Mouse (Mus musculus) hindbrain, embryonic 13.5 days (tissue): ENCODE results near the gene Usb1. TPM values are rescaled to one million over a fixed set of nuclear protein-coding genes. Genes with fewer than 3 reads are reported as not detected.

Experiments used
- ATAC-seq: fragments of 200-750 bp; cut with Nextera tagmentation; 2 replicates; pipeline ENCODE4 v1.8.0; 2017; ENCODE audit warnings: moderate TSS enrichment; ENCODE audit not compliant: low FRiP score
- H3K27ac ChIP-seq: fragments of 300-500 bp; sonication (generic); 2 replicates; pipeline ENCODE4 v1.5.1; 2015; ENCODE audit warnings: inconsistent platforms, mild to moderate bottlenecking, moderate library complexity
- H3K27me3 ChIP-seq: fragments of 300-500 bp; sonication (generic); 2 replicates; pipeline ENCODE4 v1.6.1; 2015; ENCODE audit warnings: mild to moderate bottlenecking, inconsistent platforms
- H3K36me3 ChIP-seq: fragments of 300-500 bp; sonication (generic); 2 replicates; pipeline ENCODE4 v1.6.1; 2015; ENCODE audit warnings: mild to moderate bottlenecking, inconsistent platforms
- H3K4me1 ChIP-seq: fragments of 300-500 bp; sonication (generic); replicated peaks from 2 replicates; pipeline ENCODE4 v1.6.1; 2015; ENCODE audit warnings: inconsistent platforms
- H3K4me2 ChIP-seq: fragments of 300-500 bp; sonication (generic); 2 replicates; pipeline ENCODE4 v1.6.1; 2015; ENCODE audit warnings: inconsistent platforms, mild to moderate bottlenecking, moderate library complexity
- H3K4me3 ChIP-seq: fragments of 300-500 bp; sonication (generic); 2 replicates; pipeline ENCODE4 v1.5.1; 2015; ENCODE audit warnings: mild to moderate bottlenecking, inconsistent platforms
- H3K9ac ChIP-seq: fragments of 300-500 bp; sonication (generic); 2 replicates; pipeline ENCODE4 v1.6.1; 2015; ENCODE audit warnings: mild to moderate bottlenecking, inconsistent platforms
- H3K9me3 ChIP-seq: fragments of 300-500 bp; sonication (generic); 2 replicates; pipeline ENCODE4 v1.6.1; 2016; ENCODE audit warnings: inconsistent platforms
- WGBS: fragments of 180-500 bp; shearing (Covaris S2); methylation state at CpG from one replicate; pipeline ENCODE4 v1.1.7; 2015; 5-methylcytosine and 5-hydroxymethylcytosine counted together
- polyA plus RNA-seq: library from polyadenylated mRNA; unstranded; fragments of >200 nt; fragmentation: Nextera tagmentation; extraction: Ambion mirVana; gene quantifications from 2 replicates; pipeline ENCODE4 v1.2.1, GENCODE M21; 2015

Usb1 gene
- polyA plus RNA-seq, 1 experiment from 2014 or later = 35.1 TPM

GRCm38 (mm10) chr8:95320224-95321139, 11.6 kb upstream of the Usb1 start:
- WGBS = 3% methylated on average over 41 of the region's 41 CpGs

GRCm38 (mm10) chr8:95323201-95323600, 8.9 kb upstream of the Usb1 start:
- no peak for ATAC-seq
- peaks cover 18% of the 10 kb centered on the region for H3K27me3 ChIP-seq
- H3K4me3 ChIP-seq = no peak overlapping the region
- H3K4me2 ChIP-seq = no peak overlapping the region
- no peak overlapping the region for H3K27ac ChIP-seq
- 86% methylated on average over 3 of the region's 3 CpGs for WGBS
- H3K9ac ChIP-seq = no peak overlapping the region
- H3K4me1 ChIP-seq = peaks cover 53% of the 10 kb centered on the region
- H3K36me3 ChIP-seq = peaks cover 47% of the 10 kb centered on the region
- H3K9me3 ChIP-seq = no peaks in the 10 kb centered on the region

More at GRCm38 (mm10) chr8:95320224-95321139, 11.6 kb upstream of the Usb1 start:
- Histone ChIP-seq H3K4me2 (peak overlapping the region; percentile 76), H3K9ac (peak overlapping the region; percentile 68), H3K36me3 (peaks cover 20% of the 10 kb centered on the region), H3K27ac (no peak overlapping the region), H3K4me3 (peak overlapping the region; percentile 41), H3K9me3 (no peaks in the 10 kb centered on the region), H3K27me3 (peaks cover 18% of the 10 kb centered on the region), H3K4me1 (peaks cover 28% of the 10 kb centered on the region)
- ATAC-seq = peak; percentile 72

- ATAC-seq = no peak
- H3K9ac ChIP-seq = no peak overlapping the region
- H3K4me2 ChIP-seq = no peak overlapping the region
- 0 out of 2 replicates have a peak overlapping the region, but pooled peaks have one; percentile 42 for H3K27ac ChIP-seq
- peaks cover 13% of the 10 kb centered on the region for H3K27me3 ChIP-seq
- H3K4me3 ChIP-seq = no peak overlapping the region
- H3K9me3 ChIP-seq = no peaks in the 10 kb centered on the region
- H3K36me3 ChIP-seq = peaks cover 62% of the 10 kb centered on the region
- H3K4me1 ChIP-seq = peaks cover 63% of the 10 kb centered on the region
- WGBS = 33% methylated on average over 5 of the region's 5 CpGs
These were observed 7.4 kb upstream of the Usb1 start for GRCm38 (mm10) chr8:95324646-95325045.

- Histone ChIP-seq H3K36me3 (peaks cover 64% of the 10 kb centered on the region), H3K9me3 (no peaks in the 10 kb centered on the region), H3K9ac (peak overlapping the region; percentile 20; the same call in 1 of the 2 replicates), H3K27ac (no peak overlapping the region; the same call in 1 of the 2 replicates), H3K4me1 (peaks cover 61% of the 10 kb centered on the region), H3K4me3 (no peak overlapping the region), H3K4me2 (no peak overlapping the region), H3K27me3 (no peaks in the 10 kb centered on the region)
- 94% methylated on average over 5 of the region's 5 CpGs for WGBS
- no peak for ATAC-seq
These were observed 5.3 kb upstream of the Usb1 start for GRCm38 (mm10) chr8:95326822-95327221.

GRCm38 (mm10) chr8:95327866-95328465, 4.1 kb upstream of the Usb1 start:
- H3K4me3 ChIP-seq = no peak overlapping the region
- ATAC-seq = no peak
- peaks cover 67% of the 10 kb centered on the region for H3K4me1 ChIP-seq
- H3K9me3 ChIP-seq = no peaks in the 10 kb centered on the region
- no peaks in the 10 kb centered on the region for H3K27me3 ChIP-seq
- 87% methylated on average over 45 of the region's 46 CpGs for WGBS
- 0 out of 2 replicates have a peak overlapping the region, but pooled peaks have one; percentile 8 for H3K9ac ChIP-seq
- peaks cover 64% of the 10 kb centered on the region for H3K36me3 ChIP-seq
- no peak overlapping the region for H3K27ac ChIP-seq
- no peak overlapping the region for H3K4me2 ChIP-seq

- Histone ChIP-seq H3K9ac (peak overlapping the region; percentile 99), H3K4me3 (peak overlapping the region; percentile 85), H3K27me3 (no peaks in the 10 kb centered on the region), H3K27ac (peak overlapping the region; percentile 97; the same call in 1 of the 2 replicates), H3K4me2 (peak overlapping the region; percentile 74), H3K4me1 (peaks cover 60% of the 10 kb centered on the region), H3K36me3 (peaks cover 53% of the 10 kb centered on the region), H3K9me3 (no peaks in the 10 kb centered on the region)
- ATAC-seq = no peak
- 86% methylated on average over 1 of the region's 1 CpGs for WGBS
These were observed 1.7 kb upstream of the Usb1 start for GRCm38 (mm10) chr8:95330367-95330766.

GRCm38 (mm10) chr8:95331156-95331719, 846 bp upstream of the Usb1 start:
- Histone ChIP-seq H3K9ac (peak overlapping the region; percentile 99), H3K4me3 (peak overlapping the region; percentile 85), H3K27me3 (no peaks in the 10 kb centered on the region), H3K9me3 (no peaks in the 10 kb centered on the region), H3K4me1 (peaks cover 53% of the 10 kb centered on the region), H3K4me2 (peak overlapping the region; percentile 74), H3K36me3 (peaks cover 44% of the 10 kb centered on the region), H3K27ac (peak overlapping the region; percentile 97)
- ATAC-seq = peak; percentile 47
- under 1% methylated on average over 38 of the region's 38 CpGs for WGBS

GRCm38 (mm10) chr8:95332437-95333199, 534 bp downstream of the Usb1 start:
- no peak for ATAC-seq
- H3K9ac ChIP-seq = peak overlapping the region; percentile 99
- 24% methylated on average over 21 of the region's 21 CpGs for WGBS
- peak overlapping the region; percentile 85 for H3K4me3 ChIP-seq
- H3K4me2 ChIP-seq = peak overlapping the region; percentile 74
- H3K4me1 ChIP-seq = peaks cover 40% of the 10 kb centered on the region
- H3K27ac ChIP-seq = peak overlapping the region; percentile 97
- H3K27me3 ChIP-seq = no peaks in the 10 kb centered on the region
- no peaks in the 10 kb centered on the region for H3K9me3 ChIP-seq
- peaks cover 36% of the 10 kb centered on the region for H3K36me3 ChIP-seq

GRCm38 (mm10) chr8:95335706-95336105, 3.6 kb downstream of the Usb1 start:
- H3K36me3 ChIP-seq = peaks cover 45% of the 10 kb centered on the region
- no peak overlapping the region for H3K27ac ChIP-seq
- H3K9me3 ChIP-seq = no peaks in the 10 kb centered on the region
- 94% methylated on average over 1 of the region's 1 CpGs for WGBS
- no peak overlapping the region for H3K4me2 ChIP-seq
- no peaks in the 10 kb centered on the region for H3K27me3 ChIP-seq
- H3K4me3 ChIP-seq = no peak overlapping the region
- ATAC-seq = no peak
- peaks cover 13% of the 10 kb centered on the region for H3K4me1 ChIP-seq
- H3K9ac ChIP-seq = no peak overlapping the region

GRCm38 (mm10) chr8:95336363-95336762, 4.3 kb downstream of the Usb1 start:
- no peaks in the 10 kb centered on the region for H3K9me3 ChIP-seq
- no peak overlapping the region for H3K9ac ChIP-seq
- no peak overlapping the region for H3K27ac ChIP-seq
- H3K27me3 ChIP-seq = no peaks in the 10 kb centered on the region
- H3K4me3 ChIP-seq = no peak overlapping the region
- H3K36me3 ChIP-seq = peaks cover 51% of the 10 kb centered on the region
- H3K4me2 ChIP-seq = no peak overlapping the region
- no peak for ATAC-seq
- peaks cover 11% of the 10 kb centered on the region for H3K4me1 ChIP-seq

- no peak overlapping the region for H3K9ac ChIP-seq
- H3K9me3 ChIP-seq = no peaks in the 10 kb centered on the region
- no peak overlapping the region for H3K4me3 ChIP-seq
- no peak overlapping the region for H3K4me2 ChIP-seq
- H3K27me3 ChIP-seq = no peaks in the 10 kb centered on the region
- ATAC-seq = no peak
- peaks cover 76% of the 10 kb centered on the region for H3K36me3 ChIP-seq
- H3K4me1 ChIP-seq = peaks cover under 1% of the 10 kb centered on the region; the same call in 1 of the 2 replicates
- 70% methylated on average over 5 of the region's 5 CpGs for WGBS
- H3K27ac ChIP-seq = no peak overlapping the region
These were observed 9.6 kb downstream of the Usb1 start for GRCm38 (mm10) chr8:95341721-95342120.
